Mouse (Mus musculus): ENCODE data around the gene Zfp113.

GRCm38 (mm10) chr5:138118041-138118440 is 37.5 kb downstream of the Zfp113 start:
- TF ChIP-seq CTCF (IDR thresholded peaks at IDR 0.05; ENCODE audit: extremely low read depth, insufficient read length, insufficient replicate concordance, low read depth, low read length) = no peak
- no peak for TF ChIP-seq POLR2A (IDR thresholded peaks at IDR 0.05; ENCODE audit: low read depth, low read length)

Measured in small intestine, adult 2 months (tissue).